Mouse (Mus musculus) erythroblast, embryonic 14.5 days (primary cell): ENCODE data around the gene Tagap1. TPM values are rescaled to one million over a fixed set of nuclear protein-coding genes. Genes with fewer than 3 reads are reported as not detected.
A peak's percentile ranks its signal among the peaks of the same experiment; 100 is the strongest.
"Not testable (repeated sequence)": the region's sequence is repeated elsewhere in the genome, so short reads cannot be mapped to it uniquely, and the experiment has no call there.

Experiments used
- H3K27me3 ChIP-seq: 2 replicates; pipeline ENCODE4 v1.6.1; 2012; ENCODE audit warnings: inconsistent platforms; ENCODE audit not compliant: control insufficient read depth
- H3K36me3 ChIP-seq: 2 replicates; pipeline ENCODE4 v1.6.1; 2012; ENCODE audit warnings: mild to moderate bottlenecking, inconsistent platforms; ENCODE audit not compliant: control insufficient read depth
- H3K4me1 ChIP-seq: 2 replicates; pipeline ENCODE4 v1.6.1; 2012; ENCODE audit warnings: inconsistent platforms; ENCODE audit not compliant: control insufficient read depth
- H3K4me3 ChIP-seq: replicated peaks from 2 replicates; pipeline ENCODE3; 2012; ENCODE audit warnings: moderate library complexity, mild to moderate bottlenecking, inconsistent platforms
- H3K9me3 ChIP-seq: 2 replicates; pipeline ENCODE4 v1.6.1; 2012; ENCODE audit warnings: low read length, inconsistent platforms, mixed read lengths; ENCODE audit not compliant: control insufficient read depth
- polyA plus RNA-seq: library from polyadenylated mRNA; stranded (reverse); fragments of >175 nt; gene quantifications from 2 replicates; pipeline ENCODE4 v1.2.3, GENCODE M21; 2012

The Tagap1 gene
- 0.21 and 0.28 TPM in 2 replicates for polyA plus RNA-seq

GRCm38 (mm10) chr17:6960776-6961175 is at the start of gene Tagap1:
Gene Tagap1 (minus strand): TSS chr17:6961156.
- not testable (repeated sequence) for H3K36me3 ChIP-seq, H3K9me3 ChIP-seq, H3K27me3 ChIP-seq, H3K4me1 ChIP-seq
- peak within 1 kb of the TSS; percentile 62 for H3K4me3 ChIP-seq

DNA sequence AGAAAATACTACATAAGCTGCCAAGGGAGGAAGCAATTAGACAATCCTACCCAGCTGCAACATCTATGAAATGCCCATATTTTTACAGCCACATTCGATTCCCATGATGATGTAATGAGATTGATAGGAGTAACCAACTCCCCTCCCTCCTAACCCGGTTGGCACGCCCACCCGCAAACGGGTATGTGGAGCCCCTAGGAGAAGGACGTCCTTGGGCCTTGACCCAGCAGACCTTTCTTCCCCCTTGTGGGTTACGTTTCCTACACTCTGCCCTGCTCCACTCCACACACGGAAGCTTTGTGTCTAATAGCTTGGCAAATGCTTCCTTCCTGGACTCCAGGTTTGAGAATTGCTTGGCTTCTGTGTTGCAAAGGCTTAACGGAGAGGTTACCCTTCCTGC is 48.9 kb upstream of the Tagap1 start:
- H3K27me3 ChIP-seq, H3K4me3 ChIP-seq, H3K36me3 ChIP-seq, H3K9me3 ChIP-seq, H3K4me1 ChIP-seq: not testable (repeated sequence)

DNA sequence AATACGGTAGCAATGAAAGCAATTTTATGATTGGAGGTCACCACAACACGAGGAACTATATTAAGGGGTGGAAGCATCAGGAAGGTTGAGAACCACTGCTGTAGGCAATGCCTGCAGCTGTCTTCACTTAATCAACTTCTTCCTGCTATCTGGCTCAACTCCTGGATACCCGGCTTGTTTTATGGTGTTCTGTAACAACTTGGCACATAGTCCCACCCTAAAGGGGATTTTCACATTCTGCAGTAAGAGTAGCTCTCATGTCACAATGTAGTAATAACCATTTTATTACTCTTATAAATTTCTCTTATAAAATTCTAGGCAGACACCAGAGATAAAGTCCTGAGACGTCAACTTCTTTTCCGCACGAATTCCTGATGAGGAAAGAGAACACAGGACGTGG is 48.5 kb upstream of the Tagap1 start:
- H3K27me3 ChIP-seq, H3K4me1 ChIP-seq, H3K36me3 ChIP-seq, H3K9me3 ChIP-seq, H3K4me3 ChIP-seq: not testable (repeated sequence)

DNA sequence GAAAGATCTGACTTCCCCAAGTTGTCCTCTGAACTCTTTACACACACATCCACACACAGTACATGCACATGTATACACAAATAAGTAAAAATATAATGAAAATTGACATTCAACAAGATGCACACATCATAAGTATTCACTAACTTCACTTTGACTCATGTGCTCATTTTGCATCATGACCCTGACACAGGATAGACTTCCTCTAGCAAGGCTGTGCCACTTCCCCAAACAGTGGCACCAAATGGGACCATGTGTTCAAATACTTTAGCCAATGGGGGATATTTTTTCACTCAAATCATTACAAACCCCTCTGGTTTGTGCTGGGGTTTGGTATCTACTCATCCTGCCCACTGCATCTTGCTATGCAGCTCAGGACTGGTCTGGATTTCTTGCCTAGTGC is 47.9 kb upstream of the Tagap1 start:
- H3K36me3 ChIP-seq, H3K9me3 ChIP-seq, H3K4me3 ChIP-seq, H3K4me1 ChIP-seq, H3K27me3 ChIP-seq: not testable (repeated sequence)

GRCm38 (mm10) chr17:7005646-7006045 is 44.7 kb upstream of the Tagap1 start:
- H3K4me1 ChIP-seq, H3K4me3 ChIP-seq, H3K9me3 ChIP-seq, H3K27me3 ChIP-seq, H3K36me3 ChIP-seq: not testable (repeated sequence)

DNA sequence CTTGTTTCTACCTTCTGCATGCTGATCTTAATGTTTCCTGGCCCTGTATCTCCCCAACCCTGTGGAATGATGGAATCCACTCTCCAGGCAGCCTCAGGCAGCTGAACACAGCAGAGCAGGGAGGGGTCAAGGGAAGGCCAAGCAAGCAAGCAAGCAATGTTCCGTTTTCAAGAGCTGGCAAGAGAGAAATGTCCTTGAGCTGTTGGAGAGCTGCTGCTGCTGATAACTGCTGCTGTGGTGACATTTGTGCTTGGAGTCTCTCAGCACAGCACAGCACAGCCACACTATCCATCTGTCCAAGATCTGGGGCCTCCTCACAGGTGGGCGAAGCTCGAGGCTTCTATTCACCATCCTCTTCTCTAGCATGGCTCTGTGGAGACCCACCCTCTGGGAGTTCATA is 42.4 kb upstream of the Tagap1 start:
- H3K4me1 ChIP-seq, H3K4me3 ChIP-seq, H3K9me3 ChIP-seq, H3K27me3 ChIP-seq, H3K36me3 ChIP-seq: not testable (repeated sequence)

DNA sequence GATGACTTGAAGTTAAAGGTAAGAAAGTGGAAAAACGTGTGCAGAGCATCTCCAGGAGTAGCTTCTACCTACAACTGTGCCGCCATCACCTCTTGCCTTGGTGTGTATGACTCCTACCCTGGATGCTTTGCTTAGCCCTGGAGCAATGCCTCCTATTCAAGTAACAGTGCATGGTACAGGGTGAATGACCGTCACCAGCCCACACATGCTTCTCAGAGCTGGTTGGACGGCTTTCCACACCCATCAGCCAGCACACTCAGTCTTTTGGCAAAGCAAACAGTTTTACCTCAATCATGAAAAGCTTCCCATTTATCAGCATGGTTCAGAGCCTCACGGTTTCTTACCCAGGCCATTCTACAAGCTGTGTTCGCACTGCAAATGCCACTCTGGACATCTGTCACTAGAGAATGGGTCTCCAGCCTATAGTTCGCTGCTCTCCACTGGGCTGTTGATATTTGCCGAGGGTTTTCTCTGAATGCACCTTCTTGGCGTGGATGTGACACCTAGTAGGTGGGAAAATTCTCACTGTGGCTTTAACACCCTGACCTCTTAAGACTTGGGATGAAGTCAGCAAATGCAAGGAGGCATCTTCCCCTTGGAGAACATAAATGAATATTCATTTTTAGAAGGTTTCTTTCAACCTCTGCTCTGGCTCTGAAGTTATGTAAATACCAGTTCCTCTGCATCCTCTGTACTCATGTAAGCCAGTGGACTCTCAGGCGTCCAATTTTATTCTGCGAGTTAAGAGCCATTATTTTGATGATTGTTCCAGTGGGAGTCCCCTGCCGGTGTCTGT is 41.0 kb upstream of the Tagap1 start:
- H3K27me3 ChIP-seq, H3K4me3 ChIP-seq, H3K36me3 ChIP-seq, H3K4me1 ChIP-seq, H3K9me3 ChIP-seq: not testable (repeated sequence)

DNA sequence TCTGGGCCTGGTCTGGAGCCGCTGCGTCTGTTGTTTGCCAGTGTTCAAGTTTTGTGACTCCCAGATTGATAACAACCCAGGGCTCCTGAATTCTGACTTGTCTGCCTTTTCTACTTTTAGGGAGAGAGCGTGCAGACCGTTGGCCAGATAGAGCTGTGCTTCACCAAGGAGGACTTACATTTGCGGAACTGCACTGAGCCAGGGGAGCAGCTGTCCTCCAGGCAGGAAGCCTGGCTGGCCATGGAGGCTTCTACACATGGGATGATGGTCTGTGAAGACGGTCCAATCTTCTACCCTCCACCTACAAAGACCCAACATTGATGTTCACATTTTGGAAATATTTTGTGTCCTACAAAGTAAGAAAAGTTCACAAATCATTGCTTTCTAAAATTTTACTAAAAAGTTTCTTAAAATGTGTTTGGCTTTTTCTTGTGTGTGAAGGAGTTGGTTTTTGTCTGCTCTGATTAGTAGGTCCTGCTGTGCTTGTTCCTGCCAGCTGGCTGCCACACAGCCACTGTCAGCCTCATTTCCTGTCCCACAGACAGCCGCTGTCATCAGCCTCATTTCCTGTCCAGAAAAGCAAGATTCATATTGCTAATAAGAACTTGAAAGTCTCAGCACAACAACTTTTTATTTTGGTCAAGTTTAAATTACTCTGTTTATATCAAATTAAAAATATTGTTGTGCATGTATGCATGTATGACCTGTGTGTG is 37.0 kb upstream of the Tagap1 start:
- H3K9me3 ChIP-seq, H3K27me3 ChIP-seq, H3K4me3 ChIP-seq, H3K36me3 ChIP-seq, H3K4me1 ChIP-seq: not testable (repeated sequence)

GRCm38 (mm10) chr17:6996826-6997225 is 35.9 kb upstream of the Tagap1 start:
- H3K4me3 ChIP-seq, H3K36me3 ChIP-seq, H3K4me1 ChIP-seq, H3K9me3 ChIP-seq, H3K27me3 ChIP-seq: not testable (repeated sequence)

DNA sequence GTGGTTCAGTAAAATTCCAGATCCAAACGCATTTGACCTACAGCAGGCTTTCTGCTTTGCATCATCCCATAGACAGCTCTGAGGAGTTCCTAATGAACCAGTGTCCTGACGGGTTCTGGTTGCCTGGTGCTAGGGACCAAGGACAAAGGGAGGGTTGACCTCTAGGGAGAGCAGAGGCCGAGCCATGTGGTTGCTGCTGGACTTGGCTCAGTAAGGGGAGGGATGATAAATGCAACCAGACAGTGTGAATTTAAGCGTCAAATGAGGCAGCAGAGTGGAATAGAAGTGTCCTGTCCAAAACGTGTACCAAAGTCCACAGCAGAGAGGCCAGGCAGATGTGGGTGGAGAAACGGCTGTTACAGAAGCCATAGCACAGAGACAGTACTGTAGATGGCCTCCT is 34.5 kb upstream of the Tagap1 start:
- H3K27me3 ChIP-seq, H3K9me3 ChIP-seq, H3K36me3 ChIP-seq, H3K4me3 ChIP-seq, H3K4me1 ChIP-seq: not testable (repeated sequence)

GRCm38 (mm10) chr17:6986118-6986517 is 25.2 kb upstream of the Tagap1 start:
- H3K36me3 ChIP-seq, H3K4me3 ChIP-seq, H3K4me1 ChIP-seq, H3K27me3 ChIP-seq, H3K9me3 ChIP-seq: not testable (repeated sequence)

GRCm38 (mm10) chr17:6980144-6980543 is 19.2 kb upstream of the Tagap1 start:
- H3K4me3 ChIP-seq, H3K4me1 ChIP-seq, H3K36me3 ChIP-seq, H3K9me3 ChIP-seq, H3K27me3 ChIP-seq: not testable (repeated sequence)

DNA sequence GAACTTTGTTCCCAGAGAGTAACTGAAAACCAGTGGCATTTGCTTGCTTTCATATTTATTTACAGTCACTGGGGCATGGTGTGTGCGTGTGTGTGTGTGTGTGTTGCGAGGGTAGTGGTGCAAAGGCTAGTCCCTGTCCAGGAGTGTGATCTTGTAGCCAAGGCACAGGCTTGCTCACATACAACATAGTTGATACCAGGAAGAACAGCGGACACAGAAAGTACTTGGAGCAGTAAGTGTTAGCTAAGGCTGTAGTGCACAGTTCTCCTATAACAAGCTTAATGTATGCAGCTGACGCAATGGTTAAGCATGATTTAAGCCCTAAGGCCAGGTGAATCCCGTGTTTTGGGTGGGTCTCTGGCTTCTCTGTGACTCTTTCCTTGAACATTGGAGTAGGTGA is 18.4 kb upstream of the Tagap1 start:
- H3K36me3 ChIP-seq, H3K4me1 ChIP-seq, H3K9me3 ChIP-seq, H3K4me3 ChIP-seq, H3K27me3 ChIP-seq: not testable (repeated sequence)

DNA sequence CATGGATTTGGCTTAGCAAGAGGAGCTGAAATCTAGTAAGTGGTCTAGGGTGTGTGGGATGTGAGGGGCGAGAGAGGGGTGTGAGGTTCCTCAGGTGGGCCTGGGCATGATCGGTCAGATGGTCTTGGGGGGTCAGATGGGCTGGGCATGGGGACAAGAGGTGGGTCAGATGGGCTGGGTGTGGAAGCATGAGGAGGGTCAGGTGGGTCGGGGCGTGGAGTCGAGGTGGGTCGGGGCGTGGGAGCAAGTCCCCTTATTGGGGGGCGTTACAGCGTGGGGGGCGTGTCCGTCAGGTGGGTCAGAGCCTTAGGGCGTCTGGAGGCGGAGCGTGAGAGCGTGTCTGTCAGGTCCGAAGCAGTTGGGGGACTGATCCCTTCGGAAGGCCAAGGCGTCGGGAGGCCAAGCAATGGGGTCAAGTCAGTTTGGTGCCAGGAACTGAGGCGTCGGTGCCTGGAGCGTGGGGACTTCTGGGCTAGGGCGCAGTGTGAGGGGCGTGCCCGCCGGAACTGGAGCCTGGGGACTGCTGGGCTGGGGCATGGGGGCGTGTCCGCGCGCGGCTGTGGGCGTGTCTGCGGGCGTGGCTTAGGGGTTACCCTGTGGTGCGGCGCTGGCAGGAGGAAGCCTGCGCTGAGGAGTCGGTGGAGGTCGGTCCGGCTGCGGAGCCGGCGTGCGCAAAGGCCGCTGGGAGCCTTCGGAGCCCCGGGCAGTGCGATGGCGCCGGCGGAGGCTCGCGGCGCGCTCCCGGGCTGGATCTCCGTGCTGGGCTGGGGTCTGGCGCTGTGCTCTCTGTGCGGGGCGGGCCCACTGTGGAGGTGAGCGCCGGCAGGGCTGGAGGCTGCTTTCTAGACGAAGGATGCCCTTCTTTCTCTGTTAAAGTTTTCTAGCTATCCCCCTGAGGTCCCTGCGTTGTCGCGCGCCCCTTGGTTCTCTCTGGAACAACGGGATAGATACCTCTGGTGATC is 17.6 kb upstream of the Tagap1 start, which contains the start of gene Gm49721:
Gene Gm49721 (plus strand): TSS at position 618 of the 962 bp plus-strand sequence.
- H3K9me3 ChIP-seq, H3K27me3 ChIP-seq, H3K4me3 ChIP-seq, H3K36me3 ChIP-seq, H3K4me1 ChIP-seq: not testable (repeated sequence)
